Mouse (Mus musculus) liver, postnatal 0 days (tissue): ENCODE results near the gene Hsp90ab1. TPM values are rescaled to one million over a fixed set of nuclear protein-coding genes. Genes with fewer than 3 reads are reported as not detected.

ENCODE experiments used
- ATAC-seq: fragments of 200-750 bp; cut with Nextera tagmentation; 2 replicates; pipeline ENCODE4 v1.8.0; 2017; ENCODE audit warnings: mild to moderate bottlenecking, moderate library complexity
- DNase-seq: peaks from one replicate; pipeline ENCODE4 v3.0.0-alpha.2; 2016
- H3K27ac ChIP-seq: fragments of 300-500 bp; sonication (generic); 2 replicates; pipeline ENCODE4 v1.5.1; 2014; ENCODE audit warnings: antibody characterized with exemption, moderate library complexity, mild to moderate bottlenecking, low read depth
- H3K27me3 ChIP-seq: fragments of 300-500 bp; sonication (generic); 2 replicates; pipeline ENCODE4 v1.6.1; 2014; ENCODE audit warnings: low read length, control low read depth, mixed read lengths; ENCODE audit not compliant: insufficient read depth
- H3K36me3 ChIP-seq: fragments of 300-500 bp; sonication (generic); replicated peaks from 2 replicates; pipeline ENCODE4 v1.6.1; 2014; ENCODE audit warnings: mild to moderate bottlenecking, control low read depth, low read length, moderate library complexity, mixed read lengths; ENCODE audit not compliant: insufficient read depth
- H3K4me1 ChIP-seq: fragments of 300-500 bp; sonication (generic); 2 replicates; pipeline ENCODE4 v1.6.1; 2014; ENCODE audit warnings: antibody characterized with exemption, mild to moderate bottlenecking, control low read depth; ENCODE audit not compliant: insufficient read depth
- H3K4me2 ChIP-seq: fragments of 300-500 bp; sonication (generic); 2 replicates; pipeline ENCODE4 v1.6.1; 2014; ENCODE audit warnings: low read depth, mild to moderate bottlenecking, low read length, moderate library complexity, mixed read lengths
- H3K4me3 ChIP-seq: fragments of 300-500 bp; sonication (generic); 2 replicates; pipeline ENCODE4 v1.5.1; 2014; ENCODE audit warnings: low read depth, low read length
- H3K9ac ChIP-seq: fragments of 300-500 bp; sonication (generic); replicated peaks from 2 replicates; pipeline ENCODE4 v1.6.1; 2014; ENCODE audit warnings: mild to moderate bottlenecking, moderate library complexity
- H3K9me3 ChIP-seq: fragments of 300-500 bp; sonication (generic); 2 replicates; pipeline ENCODE4 v1.6.1; 2016; ENCODE audit warnings: mild to moderate bottlenecking, control low read depth, low read length, mixed read lengths
- CTCF ChIP-seq: sonication (generic); IDR thresholded peaks from 2 replicates; pipeline ENCODE4 v1.5.1; 2016; ENCODE audit warnings: antibody characterized with exemption, low read depth
- EP300 ChIP-seq: IDR thresholded peaks from 2 replicates; pipeline ENCODE4 v1.6.1; 2016; ENCODE audit warnings: antibody characterized with exemption, low read depth, mild to moderate bottlenecking
- WGBS: fragments of 180-500 bp; shearing (Covaris S2); extraction: QIAGEN DNeasy Blood & Tissue Kit; methylation state at CpG from one replicate; pipeline ENCODE4 v1.1.7; 2014; ENCODE audit not compliant: insufficient replicate concordance; 5-methylcytosine and 5-hydroxymethylcytosine counted together
- polyA plus RNA-seq: library from polyadenylated mRNA; unstranded; fragments of >200 nt; fragmentation: Nextera tagmentation; extraction: Ambion mirVana; gene quantifications from 2 replicates; pipeline ENCODE4 v1.2.1, GENCODE M21; 2015

Hsp90ab1 gene
- polyA plus RNA-seq, 1 experiment from 2014 or later: 445 TPM

DNA sequence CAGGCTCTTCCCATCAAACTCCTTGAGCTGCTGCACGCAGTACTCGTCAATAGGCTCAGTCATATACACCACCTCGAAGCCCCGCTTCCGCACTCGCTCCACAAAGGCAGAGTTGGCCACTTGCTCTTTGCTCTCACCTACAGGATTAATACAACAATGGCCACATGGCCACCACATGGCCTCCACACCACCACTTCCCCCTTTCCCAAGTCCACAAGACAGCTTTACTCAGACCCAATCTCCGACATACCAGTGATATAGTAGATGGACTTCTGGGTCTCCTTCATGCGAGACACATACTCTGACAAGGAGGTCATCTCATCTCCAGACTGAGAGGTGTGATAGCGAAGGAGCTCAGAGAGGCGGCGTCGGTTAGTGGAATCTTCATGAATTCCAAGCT is 4.1 kb downstream of the Hsp90ab1 start:
- Histone ChIP-seq H3K27me3 (no peaks in the 10 kb centered on the region), H3K9me3 (no peaks in the 10 kb centered on the region), H3K9ac (no peak overlapping the region), H3K27ac (no peak overlapping the region), H3K4me2 (no peak overlapping the region), H3K4me1 (peaks cover 26% of the 10 kb centered on the region), H3K36me3 (peaks cover 64% of the 10 kb centered on the region), H3K4me3 (no peak overlapping the region)
- 83% methylated on average over 12 of the region's 12 CpGs for WGBS
- DNase-seq (no peak), ATAC-seq (no peak)
- TF ChIP-seq CTCF: no peak
- TF ChIP-seq EP300: no peak

DNA sequence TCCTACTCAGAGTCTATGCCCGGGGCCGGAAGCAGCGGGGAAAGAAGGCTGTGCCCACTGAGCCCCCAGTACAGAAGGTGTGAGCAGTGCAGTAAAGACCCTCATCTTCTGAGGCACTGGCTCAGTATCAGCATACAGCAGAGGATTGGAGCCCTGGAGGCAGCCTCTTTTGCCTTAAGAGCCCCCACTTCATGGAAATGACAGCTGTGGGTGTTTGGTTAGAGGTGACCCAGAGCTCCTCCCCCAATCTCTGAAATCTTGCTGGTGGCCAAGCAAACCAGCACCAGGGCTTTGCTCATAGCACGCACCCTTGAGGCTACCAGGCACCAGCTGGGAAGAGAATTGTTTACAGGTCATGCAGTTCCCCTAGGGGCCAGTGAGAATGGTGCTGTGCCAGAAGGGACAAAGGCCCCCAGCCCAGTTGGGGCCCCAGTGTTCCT is 5.9 kb downstream of the Hsp90ab1 start:
- whole genome bisulfite sequencing: 64% methylated on average over 4 of the region's 4 CpGs
- no peak overlapping the region for H3K4me2 ChIP-seq
- DNase-seq (peak; percentile 34), ATAC-seq (0 out of 2 replicates have a peak, but pooled peaks have one; percentile 7)
- peaks cover 27% of the 10 kb centered on the region for H3K4me1 ChIP-seq
- H3K27ac ChIP-seq: peak overlapping the region; percentile 60
- peaks cover 64% of the 10 kb centered on the region for H3K36me3 ChIP-seq
- no peak overlapping the region for H3K9ac ChIP-seq
- TF ChIP-seq CTCF (no peak), EP300 (no peak)
- no peaks in the 10 kb centered on the region for H3K9me3 ChIP-seq
- no peaks in the 10 kb centered on the region for H3K27me3 ChIP-seq
- H3K4me3 ChIP-seq: no peak overlapping the region

DNA sequence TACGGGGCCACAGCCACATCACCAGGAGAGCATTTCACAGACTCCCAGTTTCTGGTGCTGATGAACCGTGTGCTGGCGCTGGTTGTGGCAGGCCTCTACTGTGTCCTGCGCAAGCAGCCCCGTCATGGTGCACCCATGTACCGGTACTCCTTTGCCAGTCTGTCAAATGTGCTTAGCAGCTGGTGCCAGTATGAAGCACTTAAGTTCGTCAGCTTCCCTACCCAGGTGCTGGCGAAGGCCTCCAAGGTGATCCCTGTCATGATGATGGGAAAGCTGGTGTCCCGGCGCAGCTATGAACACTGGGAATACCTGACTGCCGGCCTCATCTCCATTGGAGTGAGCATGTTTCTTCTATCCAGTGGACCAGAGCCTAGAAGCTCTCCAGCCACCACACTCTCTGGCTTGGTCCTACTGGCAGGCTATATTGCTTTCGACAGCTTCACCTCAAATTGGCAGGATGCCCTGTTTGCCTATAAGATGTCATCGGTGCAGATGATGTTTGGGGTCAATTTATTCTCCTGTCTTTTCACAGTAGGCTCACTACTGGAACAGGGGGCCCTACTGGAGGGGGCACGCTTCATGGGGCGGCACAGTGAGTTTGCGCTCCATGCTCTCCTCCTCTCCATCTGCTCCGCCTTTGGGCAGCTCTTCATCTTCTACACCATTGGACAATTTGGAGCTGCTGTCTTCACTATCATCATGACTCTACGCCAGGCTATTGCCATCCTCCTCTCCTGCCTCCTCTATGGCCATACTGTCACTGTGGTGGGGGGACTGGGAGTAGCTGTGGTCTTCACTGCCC is 6.5 kb downstream of the Hsp90ab1 start:
- no peak overlapping the region for H3K4me2 ChIP-seq
- peaks cover 23% of the 10 kb centered on the region for H3K4me1 ChIP-seq
- ATAC-seq: no peak
- peak overlapping the region; percentile 60 for H3K27ac ChIP-seq
- no peak for TF ChIP-seq CTCF
- no peak for TF ChIP-seq EP300
- 65% methylated on average over 18 of the region's 18 CpGs for WGBS
- no peak overlapping the region for H3K9ac ChIP-seq
- H3K9me3 ChIP-seq: no peaks in the 10 kb centered on the region
- peaks cover 62% of the 10 kb centered on the region for H3K36me3 ChIP-seq
- peak; percentile 31 for DNase-seq
- no peaks in the 10 kb centered on the region for H3K27me3 ChIP-seq
- H3K4me3 ChIP-seq: no peak overlapping the region

DNA sequence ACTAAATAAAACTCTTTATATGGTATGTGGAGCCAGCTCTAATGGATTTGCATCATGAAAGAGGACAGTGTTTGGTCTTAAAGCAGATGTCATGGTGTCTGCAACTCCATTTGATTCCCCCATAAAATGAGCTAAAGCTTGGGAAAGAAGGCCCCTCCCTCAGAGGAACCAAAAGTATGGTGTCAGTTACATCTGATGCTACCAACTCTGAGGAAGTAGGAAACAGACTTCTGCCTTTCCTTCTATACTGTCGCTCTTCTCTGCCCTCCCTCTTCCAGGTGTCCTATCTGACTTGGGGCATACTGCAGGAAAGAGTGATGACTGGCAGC is 7.1 kb downstream of the Hsp90ab1 start:
- TF ChIP-seq EP300: no peak
- TF ChIP-seq CTCF: no peak
- H3K9me3 ChIP-seq: no peaks in the 10 kb centered on the region
- H3K4me2 ChIP-seq: no peak overlapping the region
- H3K27me3 ChIP-seq: no peaks in the 10 kb centered on the region
- peaks cover 20% of the 10 kb centered on the region for H3K4me1 ChIP-seq
- no peak for DNase-seq
- no peak overlapping the region for H3K9ac ChIP-seq
- no peak overlapping the region for H3K27ac ChIP-seq
- H3K4me3 ChIP-seq: no peak overlapping the region
- H3K36me3 ChIP-seq: peaks cover 56% of the 10 kb centered on the region
- no peak for ATAC-seq
- WGBS: 62% methylated on average over 1 of the region's 1 CpGs

DNA sequence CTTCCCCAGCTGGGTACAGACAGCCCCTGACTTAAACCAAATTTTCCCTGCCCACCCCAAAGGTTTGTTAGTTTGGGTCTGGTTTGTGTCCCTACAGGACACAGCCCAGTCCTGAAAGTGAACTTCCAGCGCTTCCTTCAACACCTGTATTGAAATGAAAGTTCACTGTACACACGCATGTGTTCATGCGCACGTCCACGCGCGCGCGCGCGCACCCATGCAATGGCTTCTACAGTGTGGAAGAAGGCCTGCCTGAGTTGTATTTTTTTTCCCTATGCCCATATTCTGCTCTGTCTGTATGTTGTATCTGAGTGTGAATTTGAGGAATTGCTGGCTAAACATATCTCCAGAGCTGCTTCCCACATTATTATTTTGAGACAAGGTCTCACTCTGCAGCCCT is 8.0 kb downstream of the Hsp90ab1 start:
- Histone ChIP-seq H3K4me3 (peak overlapping the region; percentile 91), H3K4me1 (peaks cover 19% of the 10 kb centered on the region), H3K36me3 (peaks cover 51% of the 10 kb centered on the region), H3K4me2 (peak overlapping the region; percentile 97), H3K27me3 (no peaks in the 10 kb centered on the region), H3K27ac (no peak overlapping the region), H3K9ac (peak overlapping the region; percentile 93), H3K9me3 (no peaks in the 10 kb centered on the region)
- ATAC-seq: no peak
- 91% methylated on average over 11 of the region's 11 CpGs for WGBS
- no peak for DNase-seq
- TF ChIP-seq CTCF: no peak
- TF ChIP-seq EP300: no peak

DNA sequence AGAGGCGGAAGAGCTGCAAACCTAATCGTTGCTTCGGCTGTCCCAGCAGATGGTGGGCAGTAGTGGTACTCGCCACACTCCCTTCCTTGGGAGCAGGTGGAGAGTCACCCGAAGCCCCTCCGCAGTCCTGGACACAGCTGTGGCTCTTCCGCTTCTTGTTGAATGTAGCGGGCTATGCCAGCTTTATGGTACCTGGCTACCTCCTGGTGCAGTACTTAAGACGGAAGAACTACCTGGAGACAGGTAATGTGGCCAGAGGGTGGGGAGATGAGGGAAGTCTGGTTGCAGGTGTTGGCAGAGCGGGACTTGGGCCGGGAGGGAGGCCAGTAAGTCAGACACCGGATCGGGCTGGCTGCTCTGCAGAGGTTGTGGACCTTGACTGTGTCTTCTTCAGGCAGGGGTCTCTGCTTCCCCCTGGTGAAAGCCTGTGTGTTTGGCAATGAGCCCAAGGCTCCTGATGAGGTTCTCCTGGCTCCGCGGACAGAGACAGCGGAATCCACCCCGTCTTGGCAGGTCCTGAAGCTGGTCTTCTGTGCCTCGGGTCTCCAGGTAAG is 8.5 kb downstream of the Hsp90ab1 start:
- Histone ChIP-seq H3K27ac (peak overlapping the region; percentile 86; the same call in 1 of the 2 replicates), H3K9ac (peak overlapping the region; percentile 93), H3K4me1 (peaks cover 18% of the 10 kb centered on the region), H3K36me3 (peaks cover 46% of the 10 kb centered on the region), H3K4me2 (peak overlapping the region; percentile 97), H3K4me3 (peak overlapping the region; percentile 91), H3K27me3 (no peaks in the 10 kb centered on the region), H3K9me3 (no peaks in the 10 kb centered on the region)
- TF ChIP-seq CTCF (no peak), EP300 (no peak)
- WGBS: 16% methylated on average over 18 of the region's 18 CpGs
- no peak for ATAC-seq
- no peak for DNase-seq
